Mouse (Mus musculus) lung, embryonic 14.5 days (tissue): Measurements from ENCODE around the gene Zfp277. TPM values are rescaled to one million over a fixed set of nuclear protein-coding genes. Genes with fewer than 3 reads are reported as not detected.

Experiments
- ATAC-seq: fragments of 200-750 bp; cut with Nextera tagmentation; 2 replicates; pipeline ENCODE4 v1.8.0; 2017; ENCODE audit warnings: mild to moderate bottlenecking, moderate TSS enrichment, moderate library complexity; ENCODE audit not compliant: insufficient read depth
- DNase-seq: peaks from one replicate; pipeline ENCODE4 v3.0.0-alpha.2; 2015
- H3K27ac ChIP-seq: fragments of 300-500 bp; sonication (generic); 2 replicates; pipeline ENCODE4 v1.5.1; 2014; ENCODE audit warnings: low read depth, mild to moderate bottlenecking, moderate library complexity
- H3K27me3 ChIP-seq: fragments of 300-500 bp; sonication (generic); 2 replicates; pipeline ENCODE4 v1.6.1; 2014; ENCODE audit warnings: low read length, control low read depth; ENCODE audit not compliant: insufficient read depth
- H3K36me3 ChIP-seq: fragments of 300-500 bp; sonication (generic); 2 replicates; pipeline ENCODE4 v1.6.1; 2014; ENCODE audit warnings: control low read depth; ENCODE audit not compliant: insufficient read depth
- H3K4me1 ChIP-seq: fragments of 300-500 bp; sonication (generic); 2 replicates; pipeline ENCODE4 v1.6.1; 2014; ENCODE audit warnings: antibody characterized with exemption, control low read depth; ENCODE audit not compliant: insufficient read depth
- H3K4me2 ChIP-seq: fragments of 300-500 bp; sonication (generic); 2 replicates; pipeline ENCODE4 v1.6.1; 2014; ENCODE audit warnings: mild to moderate bottlenecking
- H3K4me3 ChIP-seq: fragments of 300-500 bp; sonication (generic); 2 replicates; pipeline ENCODE4 v1.5.1; 2014; ENCODE audit warnings: low read depth, low read length
- H3K9ac ChIP-seq: fragments of 300-500 bp; sonication (generic); 2 replicates; pipeline ENCODE4 v1.6.1; 2014
- H3K9me3 ChIP-seq: fragments of 300-500 bp; sonication (generic); 2 replicates; pipeline ENCODE4 v1.6.1; 2016; ENCODE audit warnings: low read depth, low read length, control low read depth
- CTCF ChIP-seq: IDR thresholded peaks from 2 replicates; pipeline ENCODE4 v1.5.1; 2016; ENCODE audit warnings: antibody characterized with exemption, low read depth
- WGBS: fragments of 180-500 bp; shearing (Covaris S2); extraction: QIAGEN DNeasy Blood & Tissue Kit; methylation state at CpG from one replicate; pipeline ENCODE4 v1.1.7; 2014; 5-methylcytosine and 5-hydroxymethylcytosine counted together
- polyA plus RNA-seq: library from polyadenylated mRNA; unstranded; fragments of >200 nt; fragmentation: Nextera tagmentation; extraction: Ambion mirVana; gene quantifications from 2 replicates; pipeline ENCODE4 v1.2.1, GENCODE M21; 2014

Zfp277 gene
- polyA plus RNA-seq, 1 experiment from 2014 or later, result 46.7 TPM

DNA sequence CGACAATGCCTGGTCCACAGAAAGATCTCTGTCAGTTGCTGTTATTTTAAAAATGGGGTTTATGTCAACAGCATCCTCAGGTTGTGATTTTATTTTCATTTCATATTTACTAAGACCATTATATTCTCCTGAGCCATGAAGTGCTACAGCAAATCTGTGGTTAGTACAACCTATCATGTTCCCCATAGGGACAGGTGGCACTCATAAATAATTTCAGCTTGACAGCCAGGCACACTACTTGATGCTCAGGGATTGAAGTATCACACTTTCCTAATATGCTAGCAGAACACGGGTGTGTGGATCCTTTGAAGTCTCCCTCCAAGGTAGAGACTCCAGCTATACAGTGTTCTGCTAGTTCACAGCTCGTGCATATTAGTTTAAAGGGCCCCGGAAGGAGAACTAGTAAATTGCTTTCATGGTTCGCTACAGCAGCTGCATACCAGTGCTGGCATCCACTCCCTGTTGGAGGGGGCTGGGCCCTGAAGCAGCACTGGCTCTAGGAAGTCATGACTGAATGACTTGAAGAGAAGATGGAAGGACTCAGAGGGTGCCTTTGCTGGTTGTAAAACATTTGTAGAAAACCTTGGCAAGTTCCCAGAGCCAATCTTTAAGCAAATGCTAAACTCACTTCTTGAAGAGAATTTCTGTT lies 118.6 kb downstream of the Zfp277 start:
- no peak for ATAC-seq
- Histone ChIP-seq H3K9ac (no peak overlapping the region), H3K9me3 (no peaks in the 10 kb centered on the region), H3K4me2 (no peak overlapping the region), H3K27ac (no peak overlapping the region), H3K4me1 (no peaks in the 10 kb centered on the region), H3K4me3 (no peak overlapping the region), H3K36me3 (no peaks in the 10 kb centered on the region), H3K27me3 (no peaks in the 10 kb centered on the region)
- peak; percentile 46 for DNase-seq
- WGBS, result 55% methylated on average over 5 of the region's 5 CpGs
- no peak for TF ChIP-seq CTCF

DNA sequence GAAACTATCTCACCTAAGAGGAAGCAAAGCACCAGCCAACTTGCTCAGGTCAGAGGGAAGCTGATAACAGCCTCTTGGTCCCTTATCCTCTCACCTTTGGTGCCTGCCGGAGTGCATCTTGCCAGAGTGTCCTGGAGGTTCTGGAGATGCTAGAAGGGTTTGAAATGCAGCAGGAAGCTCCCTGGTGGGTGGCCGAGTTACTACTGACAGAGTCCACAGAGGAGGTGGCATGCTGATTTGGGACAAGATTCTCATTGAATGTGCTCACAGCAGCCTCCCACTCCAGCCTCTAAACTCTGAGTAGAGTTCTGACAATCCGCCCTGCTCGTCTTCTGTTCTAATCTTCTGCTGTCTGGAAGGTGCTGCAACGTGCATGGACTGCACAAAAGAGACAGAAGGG lies 120.1 kb downstream of the Zfp277 start:
- H3K36me3 ChIP-seq, result peaks cover 6% of the 10 kb centered on the region; the same call in 1 of the 2 replicates
- ATAC-seq (no peak), DNase-seq (no peak)
- no peak overlapping the region for H3K4me2 ChIP-seq
- no peak overlapping the region for H3K9ac ChIP-seq
- TF ChIP-seq CTCF, result no peak
- H3K9me3 ChIP-seq, result no peaks in the 10 kb centered on the region
- 77% methylated on average over 5 of the region's 5 CpGs for WGBS
- H3K4me3 ChIP-seq, result no peak overlapping the region
- no peaks in the 10 kb centered on the region for H3K27me3 ChIP-seq
- no peaks in the 10 kb centered on the region for H3K4me1 ChIP-seq
- H3K27ac ChIP-seq, result no peak overlapping the region

DNA sequence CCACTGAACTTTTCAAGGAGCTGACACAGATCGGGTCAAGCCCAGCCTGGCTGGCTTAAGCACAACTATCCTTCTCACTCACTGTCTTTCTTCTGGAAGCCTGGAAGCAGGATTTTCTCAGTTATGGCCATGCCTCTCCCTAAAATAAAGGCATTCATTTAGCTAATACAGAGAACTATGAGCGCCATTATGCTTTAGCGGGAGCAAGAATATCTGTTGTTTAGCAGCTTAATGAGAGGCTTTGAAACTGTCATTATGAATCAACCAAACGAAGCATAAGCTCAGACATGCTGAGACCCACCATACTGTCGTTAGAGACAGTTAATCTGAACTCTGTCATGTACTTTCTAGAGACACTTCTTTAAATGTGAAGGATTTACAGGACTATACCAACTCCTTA lies 120.9 kb downstream of the Zfp277 start:
- WGBS, result 82% methylated on average over 5 of the region's 5 CpGs
- no peak overlapping the region for H3K9ac ChIP-seq
- ATAC-seq (no peak), DNase-seq (no peak)
- H3K4me1 ChIP-seq, result no peaks in the 10 kb centered on the region
- H3K9me3 ChIP-seq, result no peaks in the 10 kb centered on the region
- no peak overlapping the region for H3K4me3 ChIP-seq
- TF ChIP-seq CTCF, result no peak
- H3K27ac ChIP-seq, result no peak overlapping the region
- no peaks in the 10 kb centered on the region for H3K27me3 ChIP-seq
- H3K4me2 ChIP-seq, result no peak overlapping the region
- peaks cover 6% of the 10 kb centered on the region; the same call in 1 of the 2 replicates for H3K36me3 ChIP-seq

DNA sequence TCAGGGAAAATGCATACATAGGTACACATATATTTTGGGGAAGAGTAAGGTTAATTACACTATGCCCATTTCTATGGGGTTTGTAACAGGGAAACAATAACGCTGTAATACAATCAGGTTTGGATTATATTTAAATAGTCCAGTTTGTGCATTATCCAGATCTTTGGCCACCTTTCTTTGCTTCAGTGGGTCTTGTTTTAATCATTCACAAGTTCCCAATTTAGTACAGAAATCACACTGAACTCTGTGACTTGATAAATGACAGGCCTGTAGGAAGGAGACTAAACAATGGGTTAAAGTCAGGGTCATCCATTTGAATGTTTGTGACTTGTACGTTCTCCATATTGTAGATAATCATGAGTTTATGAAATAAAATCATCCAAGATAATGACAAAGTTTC lies 130.6 kb downstream of the Zfp277 start:
- Histone ChIP-seq H3K4me2 (no peak overlapping the region), H3K27ac (no peak overlapping the region), H3K27me3 (no peaks in the 10 kb centered on the region), H3K4me3 (no peak overlapping the region), H3K4me1 (no peaks in the 10 kb centered on the region), H3K9ac (no peak overlapping the region), H3K9me3 (no peaks in the 10 kb centered on the region), H3K36me3 (no peaks in the 10 kb centered on the region; the same call in 1 of the 2 replicates)
- WGBS, result 63% methylated on average over 2 of the region's 2 CpGs
- no peak for DNase-seq
- no peak for ATAC-seq
- TF ChIP-seq CTCF, result no peak

DNA sequence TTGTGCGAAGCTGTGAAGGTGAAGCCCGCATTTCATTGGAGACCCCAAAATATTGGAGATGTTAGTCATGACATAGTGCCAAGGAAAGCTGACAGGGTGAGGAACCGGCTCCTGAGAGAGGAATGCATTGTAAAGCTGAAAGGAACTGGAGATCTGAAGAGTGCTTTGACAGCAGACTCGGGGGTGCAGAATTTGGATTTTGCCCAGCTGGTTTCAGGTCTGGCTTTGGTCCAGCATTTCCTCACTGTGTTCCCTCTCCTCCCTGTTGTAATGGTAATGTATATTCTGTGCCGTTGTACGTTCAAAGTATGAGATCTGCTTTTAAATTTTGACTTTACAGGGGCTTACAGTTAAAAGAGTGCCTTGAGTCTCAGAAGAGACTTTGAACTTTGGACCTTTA lies 141.7 kb downstream of the Zfp277 start:
- 0 out of 2 replicates have a peak, but pooled peaks cover 4% of the 10 kb centered on the region for H3K4me1 ChIP-seq
- no peaks in the 10 kb centered on the region for H3K36me3 ChIP-seq
- no peak overlapping the region for H3K4me3 ChIP-seq
- 48% methylated on average over 6 of the region's 6 CpGs for WGBS
- H3K27me3 ChIP-seq, result no peaks in the 10 kb centered on the region
- H3K9ac ChIP-seq, result no peak overlapping the region
- no peak overlapping the region for H3K4me2 ChIP-seq
- no peak for TF ChIP-seq CTCF
- H3K9me3 ChIP-seq, result no peaks in the 10 kb centered on the region
- DNase-seq (peak; percentile 68), ATAC-seq (peak; percentile 4; the same call in 1 of the 2 replicates)
- H3K27ac ChIP-seq, result no peak overlapping the region

DNA sequence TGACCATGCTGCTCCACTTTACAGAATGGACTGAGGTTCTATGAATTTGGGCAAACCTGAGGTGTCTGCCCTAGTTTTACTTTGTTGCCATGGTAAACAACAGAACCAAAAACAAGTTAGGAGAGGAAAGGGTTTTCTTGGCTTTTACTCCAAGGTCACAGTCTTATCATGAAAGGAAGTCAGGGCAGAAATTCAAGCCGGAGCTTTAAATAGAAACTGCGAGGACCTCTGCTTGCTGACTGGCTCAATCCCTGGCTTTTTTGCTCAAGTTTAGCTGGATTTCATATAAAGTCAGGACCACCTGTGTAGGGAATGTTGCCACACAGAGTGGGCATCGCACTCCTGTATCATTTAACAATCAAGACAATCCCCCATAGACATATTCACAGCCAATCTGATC lies 147.1 kb downstream of the Zfp277 start:
- no peak for ATAC-seq
- TF ChIP-seq CTCF, result no peak
- Histone ChIP-seq H3K9me3 (no peaks in the 10 kb centered on the region), H3K4me1 (0 out of 2 replicates have a peak, but pooled peaks cover 1% of the 10 kb centered on the region), H3K27me3 (no peaks in the 10 kb centered on the region), H3K27ac (no peak overlapping the region), H3K36me3 (no peaks in the 10 kb centered on the region), H3K9ac (no peak overlapping the region), H3K4me2 (no peak overlapping the region), H3K4me3 (no peak overlapping the region)
- DNase-seq, result no peak
- WGBS, result 73% methylated on average over 3 of the region's 3 CpGs

DNA sequence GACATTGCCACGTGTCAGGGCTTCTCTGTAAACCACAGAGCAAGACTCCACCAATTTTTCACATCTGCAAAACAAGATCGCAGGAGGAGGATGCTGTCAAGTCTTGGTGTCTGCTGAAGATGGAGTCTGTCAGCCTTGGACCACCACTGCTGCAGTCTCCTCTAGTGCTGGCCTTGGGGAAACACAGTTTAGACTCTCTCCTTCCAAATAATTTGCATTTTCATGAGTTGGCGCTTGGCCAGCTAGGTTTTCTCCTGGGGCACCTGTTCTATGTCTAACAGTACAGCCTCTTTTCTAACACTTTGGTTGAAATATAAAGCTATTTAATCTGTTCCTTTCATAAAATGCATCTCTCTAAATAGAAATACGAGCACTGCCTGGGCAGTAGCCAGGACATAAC lies 159.2 kb downstream of the Zfp277 start:
- Histone ChIP-seq H3K9ac (no peak overlapping the region), H3K4me1 (no peaks in the 10 kb centered on the region), H3K27ac (no peak overlapping the region), H3K36me3 (no peaks in the 10 kb centered on the region), H3K9me3 (no peaks in the 10 kb centered on the region), H3K4me2 (no peak overlapping the region), H3K27me3 (no peaks in the 10 kb centered on the region), H3K4me3 (no peak overlapping the region)
- no peak for TF ChIP-seq CTCF
- ATAC-seq (no peak), DNase-seq (no peak)
- 68% methylated on average over 4 of the region's 4 CpGs for WGBS
